Mouse (Mus musculus): Measurements from ENCODE around the gene Adipor1. TPM values are rescaled to one million over a fixed set of nuclear protein-coding genes. Genes with fewer than 3 reads are reported as not detected.

Adipor1 gene
- polyA plus RNA-seq, 1 experiment, result 113 TPM

DNA sequence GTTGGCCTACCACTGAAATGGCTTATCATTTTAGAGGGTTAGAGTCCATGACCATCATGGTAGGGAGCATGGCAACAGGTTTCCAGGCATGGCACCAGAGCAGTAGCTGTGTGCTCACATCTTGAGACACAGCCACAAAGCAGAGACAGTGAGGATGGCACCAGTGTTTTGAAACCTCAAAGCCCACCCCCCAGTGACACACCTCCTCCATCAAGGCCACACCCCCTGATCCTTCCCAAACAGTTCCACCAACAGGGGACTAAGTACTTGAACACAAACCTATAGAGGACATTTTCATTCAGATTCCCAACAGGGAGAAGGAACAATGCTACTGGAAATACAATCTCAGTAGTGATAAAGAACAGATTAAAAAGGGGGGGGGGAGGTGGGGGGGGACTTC lies 30.0 kb upstream of the Adipor1 start:
- TF ChIP-seq CTCF (conservative IDR thresholded peaks at IDR 0.05; ENCODE audit: insufficient read depth, insufficient read length, low read depth, low read length) (no peak), POLR2A (IDR thresholded peaks at IDR 0.05; ENCODE audit: low read depth, low read length) (no peak)
- no peak overlapping the region for H3K27ac ChIP-seq (ENCODE audit: insufficient read depth, low read depth, low read length)

GRCm38 (mm10) chr1:134385666-134386065 lies 29.5 kb upstream of the Adipor1 start, which contains the start of gene 4933406M09Rik:
Gene 4933406M09Rik (plus strand): TSS chr1:134385940.
- WGBS, result 97% methylated on average over 1 of the region's 1 CpGs
- H3K27me3 ChIP-seq (replicated peaks; ENCODE audit: control insufficient read depth, insufficient read depth, low read length), result no peaks in the 10 kb centered on the region
- no peak within 1 kb of the TSS for H3K27ac ChIP-seq (ENCODE audit: insufficient read depth, low read depth, low read length)

More for the DNA sequence above, 30.0 kb upstream of the Adipor1 start:
- H3K36me3 ChIP-seq (ENCODE audit: control insufficient read depth, insufficient read depth, low read length), result no peaks in the 10 kb centered on the region
- H3K27me3 ChIP-seq (replicated peaks; ENCODE audit: control insufficient read depth, insufficient read depth, low read length), result no peaks in the 10 kb centered on the region
- H3K4me3 ChIP-seq (ENCODE audit: insufficient read depth, low read depth, low read length), result no peak overlapping the region
- no peak for DNase-seq
- H3K4me1 ChIP-seq (ENCODE audit: control insufficient read depth, insufficient read depth, low read length), result no peaks in the 10 kb centered on the region

DNA sequence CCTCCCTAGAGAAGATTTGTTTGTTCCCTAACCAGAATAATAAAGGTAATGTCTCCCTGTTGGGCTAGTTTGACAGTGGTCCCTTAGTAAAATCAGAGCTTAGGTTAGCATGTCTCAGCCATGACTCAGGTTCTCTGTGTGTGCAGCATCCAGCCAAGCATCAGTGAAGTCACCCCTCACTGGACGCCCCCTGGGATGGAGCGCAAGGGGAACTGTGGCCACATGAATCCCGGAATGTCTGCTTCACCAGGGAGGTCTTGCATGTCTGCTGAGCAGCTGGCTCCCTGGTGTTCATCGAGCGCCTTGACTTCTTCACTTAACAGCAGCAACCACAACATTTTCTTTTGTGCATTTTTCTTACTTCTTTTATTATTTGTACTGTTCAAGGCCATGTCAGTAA lies 21.4 kb upstream of the Adipor1 start:
- no peaks in the 10 kb centered on the region for H3K27me3 ChIP-seq (replicated peaks; ENCODE audit: control insufficient read depth, insufficient read depth, low read length)
- whole genome bisulfite sequencing, result 52% methylated on average over 5 of the region's 5 CpGs
- H3K36me3 ChIP-seq (ENCODE audit: control insufficient read depth, insufficient read depth, low read length), result no peaks in the 10 kb centered on the region
- no peak for DNase-seq
- no peaks in the 10 kb centered on the region for H3K4me1 ChIP-seq (ENCODE audit: control insufficient read depth, insufficient read depth, low read length)
- H3K4me3 ChIP-seq (ENCODE audit: insufficient read depth, low read depth, low read length), result no peak overlapping the region
- TF ChIP-seq POLR2A (IDR thresholded peaks at IDR 0.05; ENCODE audit: low read depth, low read length), result no peak
- H3K27ac ChIP-seq (ENCODE audit: insufficient read depth, low read depth, low read length), result no peak overlapping the region

More at GRCm38 (mm10) chr1:134385666-134386065, 29.5 kb upstream of the Adipor1 start, which contains the start of gene 4933406M09Rik:
- Histone ChIP-seq H3K4me3 (ENCODE audit: insufficient read depth, low read depth, low read length) (no peak within 1 kb of the TSS), H3K4me1 (ENCODE audit: control insufficient read depth, insufficient read depth, low read length) (no peaks in the 10 kb centered on the region), H3K36me3 (ENCODE audit: control insufficient read depth, insufficient read depth, low read length) (no peaks in the 10 kb centered on the region)
- DNase-seq, result no peak
- TF ChIP-seq CTCF (conservative IDR thresholded peaks at IDR 0.05; ENCODE audit: insufficient read depth, insufficient read length, low read depth, low read length), result no peak
- TF ChIP-seq POLR2A (IDR thresholded peaks at IDR 0.05; ENCODE audit: low read depth, low read length), result no peak

DNA sequence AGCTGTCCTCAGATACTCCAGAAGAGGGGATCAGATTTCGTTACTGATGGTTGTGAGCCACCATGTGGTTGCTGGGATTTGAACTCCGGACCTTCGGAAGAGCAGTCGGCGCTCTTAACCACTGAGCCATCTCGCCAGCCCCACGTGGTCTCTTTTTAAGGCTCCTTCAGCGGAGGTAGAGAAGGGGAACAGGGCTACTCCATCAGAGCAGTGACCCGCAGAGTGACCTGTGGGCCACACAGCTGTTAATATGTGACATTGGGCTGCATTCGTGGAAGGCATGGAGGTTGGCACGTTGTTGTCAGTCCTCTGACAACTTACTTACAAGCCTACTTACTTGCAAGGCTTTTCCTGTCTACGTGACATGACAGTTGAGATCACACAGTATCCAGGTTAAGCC lies 17.0 kb upstream of the Adipor1 start:
- H3K4me3 ChIP-seq (ENCODE audit: insufficient read depth, low read depth, low read length), result no peak overlapping the region
- H3K27me3 ChIP-seq (replicated peaks; ENCODE audit: control insufficient read depth, insufficient read depth, low read length), result no peaks in the 10 kb centered on the region
- TF ChIP-seq POLR2A (IDR thresholded peaks at IDR 0.05; ENCODE audit: low read depth, low read length), result no peak
- no peak for TF ChIP-seq CTCF (conservative IDR thresholded peaks at IDR 0.05; ENCODE audit: insufficient read depth, insufficient read length, low read depth, low read length)
- WGBS, result 71% methylated on average over 12 of the region's 12 CpGs
- DNase-seq, result peak; percentile 66
- no peaks in the 10 kb centered on the region for H3K36me3 ChIP-seq (ENCODE audit: control insufficient read depth, insufficient read depth, low read length)
- no peak overlapping the region for H3K27ac ChIP-seq (ENCODE audit: insufficient read depth, low read depth, low read length)
- no peaks in the 10 kb centered on the region for H3K4me1 ChIP-seq (ENCODE audit: control insufficient read depth, insufficient read depth, low read length)

GRCm38 (mm10) chr1:134399735-134400134 lies 15.4 kb upstream of the Adipor1 start:
- Histone ChIP-seq H3K36me3 (ENCODE audit: control insufficient read depth, insufficient read depth, low read length) (no peaks in the 10 kb centered on the region), H3K4me1 (ENCODE audit: control insufficient read depth, insufficient read depth, low read length) (no peaks in the 10 kb centered on the region), H3K27me3 (replicated peaks; ENCODE audit: control insufficient read depth, insufficient read depth, low read length) (no peaks in the 10 kb centered on the region), H3K27ac (ENCODE audit: insufficient read depth, low read depth, low read length) (no peak overlapping the region), H3K4me3 (ENCODE audit: insufficient read depth, low read depth, low read length) (no peak overlapping the region)
- no peak for DNase-seq
- whole genome bisulfite sequencing, result 72% methylated on average over 5 of the region's 5 CpGs
- TF ChIP-seq CTCF (conservative IDR thresholded peaks at IDR 0.05; ENCODE audit: insufficient read depth, insufficient read length, low read depth, low read length) (no peak), POLR2A (IDR thresholded peaks at IDR 0.05; ENCODE audit: low read depth, low read length) (no peak)

- H3K36me3 ChIP-seq (ENCODE audit: control insufficient read depth, insufficient read depth, low read length), result no peaks in the 10 kb centered on the region
- peak within 1 kb of the TSS; percentile 51 for H3K27ac ChIP-seq (ENCODE audit: insufficient read depth, low read depth, low read length)
- peak within 1 kb of the TSS; percentile 62 for H3K4me3 ChIP-seq (ENCODE audit: insufficient read depth, low read depth, low read length)
- under 1% methylated on average over 43 of the region's 43 CpGs for WGBS
- H3K4me1 ChIP-seq (ENCODE audit: control insufficient read depth, insufficient read depth, low read length), result peaks cover 5% of the 10 kb centered on the region; the same call in 1 of the 2 replicates
- peak; percentile 88 for DNase-seq
- no peak for TF ChIP-seq POLR2A (IDR thresholded peaks at IDR 0.05; ENCODE audit: low read depth, low read length)
- TF ChIP-seq CTCF (conservative IDR thresholded peaks at IDR 0.05; ENCODE audit: insufficient read depth, insufficient read length, low read depth, low read length), result no peak
- H3K27me3 ChIP-seq (replicated peaks; ENCODE audit: control insufficient read depth, insufficient read depth, low read length), result no peaks in the 10 kb centered on the region
Measured at GRCm38 (mm10) chr1:134405509-134406413, 9.4 kb upstream of the Adipor1 start, which contains the start of gene Cyb5r1. Gene Cyb5r1 (plus strand): TSS chr1:134405559.

DNA sequence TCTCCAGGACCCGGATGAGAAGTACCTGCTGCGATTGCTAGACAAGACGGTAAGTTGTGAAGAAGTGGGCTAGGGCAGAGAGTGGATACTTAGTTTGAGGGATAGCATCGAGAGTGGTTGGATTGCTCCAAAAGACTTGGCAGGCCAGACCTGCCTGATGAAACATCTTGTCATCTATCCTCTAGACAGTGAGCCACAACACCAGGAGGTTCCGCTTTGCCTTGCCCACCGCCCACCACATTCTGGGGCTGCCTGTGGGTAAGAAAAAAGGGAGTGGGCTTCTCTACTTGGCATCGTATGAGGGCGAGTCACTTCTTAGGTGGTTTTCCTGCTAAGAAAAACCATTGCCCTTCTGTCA lies 8.8 kb upstream of the Adipor1 start:
- Histone ChIP-seq H3K4me3 (ENCODE audit: insufficient read depth, low read depth, low read length) (peak overlapping the region; percentile 62), H3K27me3 (replicated peaks; ENCODE audit: control insufficient read depth, insufficient read depth, low read length) (no peaks in the 10 kb centered on the region), H3K36me3 (ENCODE audit: control insufficient read depth, insufficient read depth, low read length) (no peaks in the 10 kb centered on the region), H3K4me1 (ENCODE audit: control insufficient read depth, insufficient read depth, low read length) (peaks cover 5% of the 10 kb centered on the region; the same call in 1 of the 2 replicates), H3K27ac (ENCODE audit: insufficient read depth, low read depth, low read length) (peak overlapping the region; percentile 34; the same call in 1 of the 2 replicates)
- TF ChIP-seq POLR2A (IDR thresholded peaks at IDR 0.05; ENCODE audit: low read depth, low read length) (no peak), CTCF (conservative IDR thresholded peaks at IDR 0.05; ENCODE audit: insufficient read depth, insufficient read length, low read depth, low read length) (no peak)
- 37% methylated on average over 8 of the region's 8 CpGs for WGBS
- DNase-seq, result no peak
